Mouse (Mus musculus): ENCODE measurements at regions not wholly inside any gene's neighbourhood (a gene's known extent, or its start where the extent isn't known, plus 50 kb on each side); places are given as distances from the start of the nearest gene placed in this dataset.

GRCm38 (mm10) chr1:96385916-96386315, 486.1 kb downstream of the Slco4c1 start:
- TF ChIP-seq MAFK (IDR thresholded peaks at IDR 0.05; ENCODE audit: insufficient read depth, low read depth, low read length) (no peak), ZNF384 (IDR thresholded peaks at IDR 0.05; ENCODE audit: low read depth, low read length) (no peak), CHD2 (IDR thresholded peaks at IDR 0.05; ENCODE audit: low read depth, low read length) (no peak), HCFC1 (IDR thresholded peaks at IDR 0.05; ENCODE audit: borderline replicate concordance, insufficient read depth, low read length) (no peak), ZC3H11A (IDR thresholded peaks at IDR 0.05; ENCODE audit: borderline replicate concordance, low read depth, low read length) (no peak)

Data from ES-E14 (cell line).